Mouse (Mus musculus): Measurements from ENCODE around the gene Scpep1.

DNA sequence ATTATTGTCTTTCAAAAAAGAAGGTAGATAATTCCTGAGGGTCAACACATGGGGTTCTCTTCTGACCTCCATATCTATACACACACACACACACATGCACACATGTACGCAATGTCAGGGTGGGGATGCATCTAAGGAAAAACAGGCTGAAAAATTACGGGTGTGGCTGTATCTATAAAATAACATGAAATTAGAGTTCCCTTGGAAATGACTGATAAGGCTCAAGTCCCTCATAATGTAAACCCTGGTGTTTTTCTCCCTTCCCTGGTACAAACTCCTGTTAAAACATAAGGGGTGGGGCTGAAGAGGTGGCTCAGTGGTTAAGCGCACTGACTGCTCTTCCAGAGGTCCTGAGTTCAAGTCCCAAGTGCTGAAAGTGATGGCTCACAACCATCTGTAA, 1.7 kb downstream of the Scpep1 start:
- TF ChIP-seq CTCF (IDR thresholded peaks at IDR 0.05; ENCODE audit: borderline replicate concordance, insufficient read depth, low read length) (no peak), POLR2A (IDR thresholded peaks at IDR 0.05; ENCODE audit: low read depth, low read length) (no peak)

Measured in embryonic fibroblast, embryonic 13.5 days (primary cell).